Mouse (Mus musculus): ENCODE measurements around the gene Grk6. TPM values are rescaled to one million over a fixed set of nuclear protein-coding genes. Genes with fewer than 3 reads are reported as not detected.

Grk6 gene
- polyA plus RNA-seq, 1 experiment from 2014 or later: 35.5 TPM

GRCm38 (mm10) chr13:55479929-55480328, 35.1 kb downstream of the Grk6 start:
- H3K27ac ChIP-seq (ENCODE audit: low read length): no peak overlapping the region
- no peak overlapping the region for H3K4me2 ChIP-seq (replicated peaks; ENCODE audit: low read depth, low read length)
- ATAC-seq (ENCODE audit: insufficient number of reproducible peaks, insufficient read depth, low FRiP score, low read depth): no peak
- H3K27me3 ChIP-seq (ENCODE audit: control insufficient read depth, insufficient read depth, low read length): no peaks in the 10 kb centered on the region
- peaks cover 18% of the 10 kb centered on the region; the same call in 1 of the 2 replicates for H3K4me1 ChIP-seq (ENCODE audit: control insufficient read depth, insufficient read depth, low read length)
- peaks cover 67% of the 10 kb centered on the region for H3K36me3 ChIP-seq (ENCODE audit: control insufficient read depth, insufficient read depth, low read length)
- H3K9ac ChIP-seq (replicated peaks; ENCODE audit: low read depth, low read length): no peak overlapping the region
- no peak overlapping the region for H3K4me3 ChIP-seq (ENCODE audit: low read depth, low read length)
- H3K9me3 ChIP-seq (ENCODE audit: control insufficient read depth, low read depth, low read length): no peaks in the 10 kb centered on the region

DNA sequence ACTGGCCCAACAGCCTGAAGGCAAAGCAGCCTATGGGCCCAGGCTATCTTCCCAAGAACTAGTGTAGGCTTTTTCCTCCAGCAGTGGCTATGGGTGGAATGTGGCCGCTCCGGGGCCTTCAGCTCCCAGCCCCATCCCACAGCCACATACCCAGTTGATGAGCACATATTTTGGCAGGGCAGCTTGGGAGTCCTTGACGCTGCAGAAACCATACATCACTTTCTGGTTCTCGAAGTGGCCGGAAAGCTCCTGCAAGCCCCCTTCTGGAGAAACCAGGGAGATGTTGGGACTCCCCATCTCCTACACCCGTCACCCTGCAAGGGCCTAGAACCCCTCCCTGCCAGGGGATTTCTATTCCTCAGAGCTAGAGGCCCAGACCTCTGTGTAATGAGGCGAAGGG, 37.7 kb downstream of the Grk6 start:
- ATAC-seq (ENCODE audit: insufficient number of reproducible peaks, insufficient read depth, low FRiP score, low read depth): no peak
- Histone ChIP-seq H3K4me2 (replicated peaks; ENCODE audit: low read depth, low read length) (no peak overlapping the region), H3K4me3 (ENCODE audit: low read depth, low read length) (no peak overlapping the region), H3K9me3 (ENCODE audit: control insufficient read depth, low read depth, low read length) (no peaks in the 10 kb centered on the region), H3K36me3 (ENCODE audit: control insufficient read depth, insufficient read depth, low read length) (peaks cover 41% of the 10 kb centered on the region), H3K4me1 (ENCODE audit: control insufficient read depth, insufficient read depth, low read length) (peaks cover 38% of the 10 kb centered on the region), H3K27ac (ENCODE audit: low read length) (no peak overlapping the region), H3K9ac (replicated peaks; ENCODE audit: low read depth, low read length) (no peak overlapping the region), H3K27me3 (ENCODE audit: control insufficient read depth, insufficient read depth, low read length) (no peaks in the 10 kb centered on the region)
- WGBS: 64% methylated on average over 7 of the region's 7 CpGs

GRCm38 (mm10) chr13:55483071-55483470, 38.2 kb downstream of the Grk6 start:
- no peak for ATAC-seq (ENCODE audit: insufficient number of reproducible peaks, insufficient read depth, low FRiP score, low read depth)
- no peaks in the 10 kb centered on the region for H3K9me3 ChIP-seq (ENCODE audit: control insufficient read depth, low read depth, low read length)
- peaks cover 40% of the 10 kb centered on the region for H3K36me3 ChIP-seq (ENCODE audit: control insufficient read depth, insufficient read depth, low read length)
- no peak overlapping the region for H3K27ac ChIP-seq (ENCODE audit: low read length)
- no peak overlapping the region for H3K4me3 ChIP-seq (ENCODE audit: low read depth, low read length)
- no peaks in the 10 kb centered on the region for H3K27me3 ChIP-seq (ENCODE audit: control insufficient read depth, insufficient read depth, low read length)
- no peak overlapping the region for H3K4me2 ChIP-seq (replicated peaks; ENCODE audit: low read depth, low read length)
- H3K9ac ChIP-seq (replicated peaks; ENCODE audit: low read depth, low read length): no peak overlapping the region
- peaks cover 38% of the 10 kb centered on the region for H3K4me1 ChIP-seq (ENCODE audit: control insufficient read depth, insufficient read depth, low read length)
- WGBS: 26% methylated on average over 9 of the region's 9 CpGs

- H3K9ac ChIP-seq (replicated peaks; ENCODE audit: low read depth, low read length): no peak overlapping the region
- no peak for ATAC-seq (ENCODE audit: insufficient number of reproducible peaks, insufficient read depth, low FRiP score, low read depth)
These were observed 38.7 kb downstream of the Grk6 start for GRCm38 (mm10) chr13:55483593-55483992.

GRCm38 (mm10) chr13:55484520-55485088, 39.7 kb downstream of the Grk6 start:
- Histone ChIP-seq H3K36me3 (ENCODE audit: control insufficient read depth, insufficient read depth, low read length) (peaks cover 29% of the 10 kb centered on the region), H3K27me3 (ENCODE audit: control insufficient read depth, insufficient read depth, low read length) (no peaks in the 10 kb centered on the region), H3K4me2 (replicated peaks; ENCODE audit: low read depth, low read length) (no peak overlapping the region), H3K4me3 (ENCODE audit: low read depth, low read length) (no peak overlapping the region), H3K9ac (replicated peaks; ENCODE audit: low read depth, low read length) (no peak overlapping the region), H3K9me3 (ENCODE audit: control insufficient read depth, low read depth, low read length) (no peaks in the 10 kb centered on the region), H3K4me1 (ENCODE audit: control insufficient read depth, insufficient read depth, low read length) (peaks cover 42% of the 10 kb centered on the region), H3K27ac (ENCODE audit: low read length) (no peak overlapping the region)
- WGBS: 30% methylated on average over 7 of the region's 7 CpGs
- no peak for ATAC-seq (ENCODE audit: insufficient number of reproducible peaks, insufficient read depth, low FRiP score, low read depth)

More at GRCm38 (mm10) chr13:55483593-55483992, 38.7 kb downstream of the Grk6 start:
- Histone ChIP-seq H3K4me3 (ENCODE audit: low read depth, low read length) (no peak overlapping the region), H3K36me3 (ENCODE audit: control insufficient read depth, insufficient read depth, low read length) (peaks cover 37% of the 10 kb centered on the region), H3K4me2 (replicated peaks; ENCODE audit: low read depth, low read length) (no peak overlapping the region), H3K9me3 (ENCODE audit: control insufficient read depth, low read depth, low read length) (no peaks in the 10 kb centered on the region), H3K27ac (ENCODE audit: low read length) (no peak overlapping the region), H3K4me1 (ENCODE audit: control insufficient read depth, insufficient read depth, low read length) (peaks cover 42% of the 10 kb centered on the region), H3K27me3 (ENCODE audit: control insufficient read depth, insufficient read depth, low read length) (no peaks in the 10 kb centered on the region)
- WGBS: 49% methylated on average over 15 of the region's 15 CpGs

- Histone ChIP-seq H3K4me2 (replicated peaks; ENCODE audit: low read depth, low read length) (peak overlapping the region; percentile 76), H3K27me3 (ENCODE audit: control insufficient read depth, insufficient read depth, low read length) (no peaks in the 10 kb centered on the region), H3K4me1 (ENCODE audit: control insufficient read depth, insufficient read depth, low read length) (peaks cover 42% of the 10 kb centered on the region), H3K4me3 (ENCODE audit: low read depth, low read length) (peak overlapping the region; percentile 88), H3K36me3 (ENCODE audit: control insufficient read depth, insufficient read depth, low read length) (peaks cover 14% of the 10 kb centered on the region), H3K27ac (ENCODE audit: low read length) (no peak overlapping the region), H3K9me3 (ENCODE audit: control insufficient read depth, low read depth, low read length) (no peaks in the 10 kb centered on the region), H3K9ac (replicated peaks; ENCODE audit: low read depth, low read length) (peak overlapping the region; percentile 95)
- 34% methylated on average over 14 of the region's 14 CpGs for WGBS
- ATAC-seq (ENCODE audit: insufficient number of reproducible peaks, insufficient read depth, low FRiP score, low read depth): no peak
These were observed 41.3 kb downstream of the Grk6 start for GRCm38 (mm10) chr13:55486029-55486794.

- peaks cover 42% of the 10 kb centered on the region for H3K4me1 ChIP-seq (ENCODE audit: control insufficient read depth, insufficient read depth, low read length)
- peak; percentile 62 for ATAC-seq (ENCODE audit: insufficient number of reproducible peaks, insufficient read depth, low FRiP score, low read depth)
These were observed 42.2 kb downstream of the Grk6 start for GRCm38 (mm10) chr13:55486916-55487577.

GRCm38 (mm10) chr13:55487578-55488498, 43.0 kb downstream of the Grk6 start, which contains the start of gene Dbn1:
Gene Dbn1 (minus strand): TSS chr13:55488111.
- peak within 1 kb of the TSS; percentile 88 for H3K27ac ChIP-seq (ENCODE audit: low read length)
- H3K4me3 ChIP-seq (ENCODE audit: low read depth, low read length): peak within 1 kb of the TSS; percentile 88
- peak; percentile 82 for ATAC-seq (ENCODE audit: insufficient number of reproducible peaks, insufficient read depth, low FRiP score, low read depth)
- peak within 1 kb of the TSS; percentile 95 for H3K9ac ChIP-seq (replicated peaks; ENCODE audit: low read depth, low read length)
- no peaks in the 10 kb centered on the region for H3K9me3 ChIP-seq (ENCODE audit: control insufficient read depth, low read depth, low read length)
- 2% methylated on average over 52 of the region's 83 CpGs for WGBS
- H3K27me3 ChIP-seq (ENCODE audit: control insufficient read depth, insufficient read depth, low read length): no peaks in the 10 kb centered on the region
- H3K36me3 ChIP-seq (ENCODE audit: control insufficient read depth, insufficient read depth, low read length): 0 out of 2 replicates have a peak, but pooled peaks cover 3% of the 10 kb centered on the region
- peak within 1 kb of the TSS; percentile 76 for H3K4me2 ChIP-seq (replicated peaks; ENCODE audit: low read depth, low read length)
- H3K4me1 ChIP-seq (ENCODE audit: control insufficient read depth, insufficient read depth, low read length): peaks cover 41% of the 10 kb centered on the region

More at GRCm38 (mm10) chr13:55486916-55487577, 42.2 kb downstream of the Grk6 start:
- no peaks in the 10 kb centered on the region for H3K9me3 ChIP-seq (ENCODE audit: control insufficient read depth, low read depth, low read length)
- no peaks in the 10 kb centered on the region for H3K27me3 ChIP-seq (ENCODE audit: control insufficient read depth, insufficient read depth, low read length)
- peak overlapping the region; percentile 88 for H3K27ac ChIP-seq (ENCODE audit: low read length)
- H3K36me3 ChIP-seq (ENCODE audit: control insufficient read depth, insufficient read depth, low read length): peaks cover 7% of the 10 kb centered on the region
- H3K4me3 ChIP-seq (ENCODE audit: low read depth, low read length): peak overlapping the region; percentile 88
- H3K9ac ChIP-seq (replicated peaks; ENCODE audit: low read depth, low read length): peak overlapping the region; percentile 95
- 1% methylated on average over 29 of the region's 29 CpGs for WGBS
- peak overlapping the region; percentile 76 for H3K4me2 ChIP-seq (replicated peaks; ENCODE audit: low read depth, low read length)
